Mouse (Mus musculus): ENCODE results near the gene Commd9.

GRCm38 (mm10) chr2:101909326-101910080, 23.5 kb downstream of the Commd9 start:
- no peak for TF ChIP-seq CTCF (conservative IDR thresholded peaks at IDR 0.05; ENCODE audit: low read length)
- no peak for TF ChIP-seq POU5F1 (IDR thresholded peaks at IDR 0.05; ENCODE audit: borderline replicate concordance, low read length)
- TF ChIP-seq NANOG (IDR thresholded peaks at IDR 0.05; ENCODE audit: borderline replicate concordance, low read length): no peak
